Mouse (Mus musculus) heart, adult 18-20 months (tissue): ENCODE results near the gene Nsg2. TPM values are rescaled to one million over a fixed set of nuclear protein-coding genes. Genes with fewer than 3 reads are reported as not detected.

Experiments
- DNase-seq, 2 experiments: peaks; one replicate each; pipeline ENCODE4 v3.0.0; 2021 to 2022; ENCODE audit warnings: mixed read lengths in 1 of 2
- total RNA-seq, 2 experiments: library from RNA; stranded (reverse); gene quantifications; 2 replicates each; pipeline ENCODE4 v1.2.3; 2021

Gene Nsg2
- total RNA-seq, 2 experiments from 2014 or later, result 0.69 to 1.4 TPM

DNA sequence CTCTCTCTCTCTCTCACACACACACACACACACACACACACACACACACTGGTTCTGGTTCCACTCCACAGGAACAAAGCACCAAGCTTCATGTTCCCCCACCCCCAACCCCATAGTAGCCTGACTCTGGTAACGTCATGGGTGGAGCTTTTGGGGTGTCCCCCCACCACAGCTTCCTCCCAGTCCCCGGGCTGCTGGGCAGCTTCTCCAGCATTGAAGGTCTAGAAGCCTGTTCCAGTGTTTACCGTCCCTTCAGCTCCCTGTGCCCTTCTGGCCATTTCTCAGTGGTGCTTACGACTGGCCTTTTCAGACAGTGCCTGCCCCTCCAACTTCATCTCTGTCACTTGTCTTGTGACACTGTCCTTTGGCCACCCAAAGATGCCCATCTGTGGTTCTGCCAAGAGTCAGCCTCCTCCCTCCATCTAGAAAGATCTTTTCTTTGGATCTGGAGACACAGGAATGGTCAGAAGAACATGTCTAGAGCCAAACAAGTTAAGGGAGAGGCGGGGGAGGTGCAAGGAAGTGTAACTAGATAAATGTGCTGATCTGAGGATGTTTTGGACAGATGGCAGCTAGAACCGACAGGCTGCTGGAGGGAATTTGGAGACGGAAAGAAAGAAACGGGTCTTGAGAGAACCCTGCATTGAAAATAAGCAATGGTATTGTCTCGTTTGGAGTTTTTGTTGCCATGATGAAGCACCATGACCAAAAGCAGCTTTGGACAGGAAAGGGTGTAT lies 11.8 kb downstream of the Nsg2 start:
- DNase-seq, result no peak

DNA sequence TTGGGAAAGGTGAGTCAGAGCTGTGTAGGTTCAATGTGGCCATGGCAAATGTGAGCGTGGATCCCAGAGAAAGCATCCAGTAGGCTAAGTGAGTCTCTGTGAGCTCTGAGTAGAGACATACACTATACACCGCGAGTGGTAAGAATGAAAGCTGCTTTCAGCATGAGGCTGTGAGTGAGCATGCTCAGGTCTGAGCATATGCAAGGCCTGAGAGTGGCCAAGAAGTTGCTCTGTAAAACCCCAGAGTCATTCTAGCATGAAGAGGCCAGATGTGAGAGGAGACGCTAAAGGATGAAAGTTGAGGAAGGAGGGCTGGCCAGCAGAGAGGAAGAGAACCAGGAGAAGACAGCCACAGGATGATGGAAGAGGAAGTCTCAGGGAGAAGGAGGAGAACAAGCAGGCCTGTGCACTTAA lies 12.8 kb downstream of the Nsg2 start:
- no peak for DNase-seq

DNA sequence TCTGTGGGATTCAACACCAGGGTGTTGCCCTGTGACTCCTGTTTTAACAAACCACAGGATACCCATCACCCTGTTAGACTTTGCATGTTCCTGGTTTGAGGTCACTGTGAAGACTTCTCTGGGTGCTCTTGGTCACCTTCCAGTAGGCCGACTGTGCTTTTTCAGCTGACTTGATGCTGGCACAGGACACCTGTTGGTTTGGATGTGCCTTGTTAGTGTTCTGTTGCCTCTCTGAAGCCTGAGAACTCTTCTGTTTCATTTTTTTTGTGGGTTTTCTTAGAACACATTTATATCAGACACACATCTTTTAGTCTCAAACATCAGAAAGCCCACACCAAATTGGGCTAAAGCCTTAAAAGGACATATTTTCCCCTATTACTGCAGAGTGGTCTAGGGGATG lies 13.3 kb downstream of the Nsg2 start:
- no peak for DNase-seq

DNA sequence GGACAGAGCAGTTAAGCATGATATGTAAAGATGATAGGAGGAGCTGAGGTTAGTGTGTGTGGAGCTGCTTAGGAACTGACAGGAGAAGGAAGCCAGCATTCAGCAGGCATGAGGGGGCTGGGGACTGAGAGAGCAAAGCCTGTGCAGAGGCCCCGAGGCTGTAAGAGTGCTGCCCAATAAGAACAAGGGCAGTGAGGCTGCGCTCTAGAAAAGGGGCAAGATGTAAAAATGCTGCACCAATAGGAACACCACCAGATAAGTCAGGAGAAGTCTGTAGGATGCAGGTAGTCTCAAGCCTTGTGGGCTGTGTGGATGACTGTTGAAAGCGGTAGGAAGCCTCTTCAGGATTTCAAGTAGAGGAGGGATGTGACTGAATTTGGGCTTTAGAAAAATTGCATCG lies 17.9 kb downstream of the Nsg2 start:
- no peak for DNase-seq

DNA sequence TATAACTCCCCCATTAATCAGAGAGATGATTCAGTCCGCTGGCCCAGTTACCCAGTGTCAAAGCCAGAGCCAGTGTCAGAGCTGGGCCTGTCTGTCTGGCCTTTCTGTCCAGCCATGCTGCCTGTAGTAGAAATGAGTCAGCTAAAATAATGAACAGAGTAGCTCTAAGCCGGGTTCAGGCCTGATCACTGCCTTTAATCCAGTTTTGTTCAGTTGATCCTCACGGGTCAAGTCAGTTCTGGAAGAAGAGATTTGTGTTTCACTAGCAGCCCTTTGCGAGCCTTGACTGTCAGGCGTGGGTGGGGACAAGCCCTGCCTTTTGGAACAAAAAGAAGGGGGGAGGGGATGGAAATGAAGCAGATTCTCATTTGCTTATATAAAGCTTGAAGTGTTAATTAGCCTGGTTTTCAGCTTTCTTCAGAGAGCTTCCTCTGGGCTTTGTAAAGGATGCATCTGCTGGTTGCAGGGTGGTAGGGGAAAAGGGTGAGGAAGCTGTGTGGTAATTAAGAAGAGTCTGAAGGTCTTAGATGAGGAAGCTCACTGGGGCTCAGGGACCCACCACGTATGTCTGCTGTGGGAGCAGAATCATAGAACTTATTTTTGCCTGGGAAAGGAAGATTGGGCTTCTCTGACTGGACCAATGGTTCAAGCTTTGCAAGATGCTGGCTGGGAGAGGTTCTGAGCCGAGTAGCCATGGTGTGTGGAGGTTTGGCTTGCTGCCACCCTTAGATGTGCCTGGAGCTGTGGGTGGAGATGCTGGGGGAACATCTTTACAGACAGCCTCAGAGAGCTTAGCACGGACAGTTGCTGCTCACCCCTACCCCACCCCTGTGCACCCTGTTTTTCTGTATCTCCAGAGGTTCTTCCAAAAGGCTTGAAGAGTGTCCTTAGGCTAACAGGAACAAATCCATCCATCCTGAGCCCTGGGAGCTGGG lies 20.0 kb downstream of the Nsg2 start:
- DNase-seq, result peak; percentile 18 to 29

DNA sequence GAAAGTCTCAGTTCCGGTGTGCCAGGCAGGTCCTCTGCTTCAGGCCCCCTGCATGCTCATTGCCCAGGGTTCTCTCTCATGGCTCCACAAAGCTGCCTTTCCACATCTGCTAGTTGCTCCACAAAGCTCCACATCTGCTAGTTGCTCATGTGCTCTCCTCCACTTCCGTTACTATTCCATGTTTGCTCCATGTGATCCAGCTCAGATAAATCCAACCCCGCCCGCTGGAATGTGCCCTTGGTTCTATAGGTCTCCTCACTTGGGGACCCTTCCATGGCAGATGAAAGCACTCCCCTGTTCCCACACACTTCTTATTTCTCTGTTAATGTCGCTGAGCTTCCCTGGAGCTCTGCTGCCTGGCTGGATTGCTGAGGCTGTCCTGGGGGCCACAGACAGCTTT lies 26.4 kb downstream of the Nsg2 start:
- DNase-seq, result no peak

DNA sequence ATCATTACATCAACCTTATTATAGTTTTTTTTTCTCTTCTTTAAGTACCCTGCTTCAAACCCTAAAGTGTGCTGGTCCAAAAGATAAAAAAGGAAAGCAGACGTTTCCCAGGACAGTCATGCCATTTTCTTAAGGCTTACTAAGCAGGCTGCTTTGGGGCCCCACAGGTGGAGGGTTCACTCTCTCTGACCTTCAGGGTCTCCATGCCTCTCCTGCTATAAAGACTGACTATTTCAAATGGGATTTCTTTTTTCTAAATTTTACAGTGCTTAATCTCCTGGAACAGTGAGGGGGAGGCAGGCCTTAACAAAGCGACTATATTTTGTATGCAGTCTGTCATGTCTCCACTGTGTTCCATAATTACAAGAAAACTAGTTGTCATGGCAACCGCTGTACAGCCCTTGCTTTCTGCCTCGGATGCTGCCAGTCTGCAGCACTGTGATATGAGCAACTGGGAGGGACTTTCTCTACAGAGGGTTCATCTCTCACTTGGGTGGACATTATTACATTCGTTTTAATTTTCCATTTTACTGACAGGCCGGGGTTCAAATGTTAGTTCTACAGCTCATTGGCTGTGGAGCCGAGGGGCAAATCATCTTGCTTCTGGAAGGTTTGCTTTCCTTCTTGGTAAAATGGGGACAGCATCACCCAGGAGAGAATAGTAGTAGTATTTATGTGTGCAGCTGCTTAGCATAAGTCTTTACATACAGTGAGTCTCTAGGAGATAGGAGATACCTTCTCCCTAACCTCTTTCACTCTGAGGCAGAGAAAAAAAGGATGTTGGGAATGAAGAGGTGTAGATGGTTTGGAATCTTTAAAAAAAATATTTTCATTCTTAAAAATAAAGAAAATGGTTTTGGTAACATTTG lies 27.4 kb downstream of the Nsg2 start:
- DNase-seq, result no peak

DNA sequence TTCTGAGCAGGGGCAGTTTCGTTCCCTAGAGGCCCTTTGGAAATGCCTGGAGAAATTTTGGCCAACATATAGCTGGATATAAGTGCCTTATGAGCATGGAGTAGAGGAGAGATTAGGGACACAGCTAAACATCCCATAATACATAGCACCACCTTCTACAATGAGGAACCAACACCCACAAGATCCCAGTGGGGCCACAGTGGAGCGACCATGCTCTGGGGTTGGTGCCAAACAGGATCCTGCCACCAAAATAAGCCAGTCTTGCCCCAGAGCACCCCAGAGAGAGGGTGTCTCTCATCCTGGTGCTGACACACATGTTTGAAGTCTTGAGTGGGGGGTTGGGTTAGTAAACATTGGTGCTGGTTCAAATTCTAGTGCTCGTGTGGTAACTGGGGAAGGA lies 28.3 kb downstream of the Nsg2 start:
- DNase-seq, result no peak

DNA sequence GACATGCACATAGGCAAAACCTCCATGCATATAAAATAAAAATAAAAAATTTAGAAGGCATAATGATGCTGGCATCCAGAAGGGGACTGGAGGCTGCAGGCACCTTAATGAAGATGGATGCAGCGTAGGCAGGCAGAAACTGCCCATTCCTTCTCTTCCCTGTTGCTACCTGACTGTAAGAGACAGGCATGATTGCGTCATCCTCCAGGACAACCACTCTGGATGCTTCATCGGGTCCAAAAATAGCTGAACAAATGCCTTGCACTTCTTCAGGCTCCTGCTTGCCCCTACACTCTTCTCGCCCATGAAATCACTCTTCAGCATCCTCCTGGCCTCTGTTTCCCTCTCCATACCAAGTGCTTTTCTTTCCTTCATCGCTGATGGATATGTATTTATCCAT lies 29.1 kb downstream of the Nsg2 start:
- no peak for DNase-seq

DNA sequence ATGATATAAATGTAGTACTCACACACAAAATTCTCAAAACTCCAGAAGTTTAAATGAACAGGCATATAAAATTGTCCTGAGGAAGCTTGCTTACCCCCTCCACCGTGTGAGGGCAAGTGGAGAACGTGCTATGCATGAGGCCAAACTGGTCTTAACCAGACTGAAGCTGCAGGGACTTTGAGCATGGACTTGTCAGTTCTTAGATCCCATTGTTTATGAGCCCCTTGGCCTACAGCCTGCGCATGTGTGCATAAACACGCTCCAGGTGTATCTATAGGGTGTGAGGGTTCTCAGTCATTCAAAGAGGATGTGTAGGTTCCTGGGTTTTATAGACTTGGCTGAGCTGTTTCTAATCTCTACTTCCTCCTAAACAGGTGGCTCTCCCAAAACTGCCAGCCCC lies 31.1 kb downstream of the Nsg2 start:
- no peak for DNase-seq

DNA sequence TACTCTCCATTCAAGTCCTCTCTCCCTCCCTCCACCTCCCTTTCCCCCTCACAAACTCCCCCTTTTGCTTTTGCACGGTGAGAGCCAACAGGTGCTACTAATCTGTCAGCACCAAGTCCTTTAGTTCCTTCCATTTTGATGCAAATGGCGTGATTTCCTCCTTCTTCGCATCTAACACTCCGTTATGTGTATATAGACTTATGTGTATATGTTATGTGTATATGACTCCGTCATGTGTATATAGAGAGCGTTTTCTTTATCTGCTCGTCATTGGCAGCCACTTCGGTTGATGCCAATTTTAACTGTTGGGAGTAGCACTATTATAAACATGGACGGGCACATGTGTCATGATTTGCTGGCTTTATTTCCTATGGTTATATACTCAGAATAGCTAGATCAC lies 31.8 kb downstream of the Nsg2 start:
- no peak for DNase-seq

DNA sequence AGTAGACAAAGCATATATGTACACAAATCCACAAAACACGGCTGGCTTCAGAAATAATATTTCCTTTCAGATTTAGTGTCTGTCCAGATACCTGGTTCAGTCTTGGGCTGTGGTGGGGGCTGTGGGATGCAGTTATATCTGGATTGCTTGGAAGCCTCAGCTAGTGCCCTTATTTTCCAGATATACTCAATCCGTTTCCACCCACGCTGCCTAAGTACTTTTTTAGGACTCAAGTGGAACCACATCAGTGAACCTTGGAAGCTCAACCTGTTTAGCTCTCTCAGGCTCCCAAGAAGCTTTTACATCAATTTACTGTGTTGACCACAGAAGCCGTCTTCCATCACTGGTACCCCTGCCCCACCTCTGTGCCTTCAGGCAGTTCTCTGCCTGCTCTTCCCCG lies 35.6 kb downstream of the Nsg2 start:
- no peak for DNase-seq

DNA sequence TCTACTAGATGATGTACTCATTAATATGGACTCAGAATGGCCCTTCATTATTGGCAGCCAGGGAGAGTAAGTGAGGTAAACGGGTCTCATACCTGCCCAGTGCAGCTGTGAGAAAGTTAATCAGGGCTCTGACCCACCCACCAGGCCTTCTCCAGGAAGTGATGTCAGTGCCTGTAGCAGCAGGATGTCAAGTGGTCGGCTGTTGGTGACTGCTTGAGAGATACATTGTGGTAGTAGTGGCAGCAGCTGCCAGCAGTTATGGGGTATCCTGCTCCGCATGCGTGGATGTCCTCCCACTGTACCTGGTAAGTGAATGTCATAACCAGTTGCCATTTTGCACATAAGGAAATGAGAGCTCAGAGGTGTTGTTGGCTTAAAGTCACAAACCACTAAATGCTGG lies 39.4 kb downstream of the Nsg2 start:
- no peak for DNase-seq

DNA sequence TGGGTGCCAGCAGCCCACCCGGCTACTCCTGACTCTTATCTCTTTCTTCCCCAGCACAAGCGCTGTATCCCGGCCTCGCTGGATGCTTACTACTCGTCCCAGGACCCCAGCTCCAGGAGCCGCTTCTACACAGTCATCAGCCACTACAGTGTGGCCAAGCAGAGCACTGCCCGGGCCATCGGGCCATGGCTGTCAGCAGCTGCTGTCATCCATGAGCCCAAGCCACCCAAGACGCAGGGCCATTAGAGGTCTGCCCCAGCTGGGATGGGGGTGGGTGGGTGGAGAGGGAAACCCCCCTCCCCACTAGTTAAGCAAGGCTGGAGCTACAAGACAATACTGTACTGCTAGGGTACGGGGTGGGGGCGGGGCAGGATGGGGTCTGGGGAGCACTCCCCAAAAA lies 57.1 kb downstream of the Nsg2 start:
- DNase-seq, result no peak

DNA sequence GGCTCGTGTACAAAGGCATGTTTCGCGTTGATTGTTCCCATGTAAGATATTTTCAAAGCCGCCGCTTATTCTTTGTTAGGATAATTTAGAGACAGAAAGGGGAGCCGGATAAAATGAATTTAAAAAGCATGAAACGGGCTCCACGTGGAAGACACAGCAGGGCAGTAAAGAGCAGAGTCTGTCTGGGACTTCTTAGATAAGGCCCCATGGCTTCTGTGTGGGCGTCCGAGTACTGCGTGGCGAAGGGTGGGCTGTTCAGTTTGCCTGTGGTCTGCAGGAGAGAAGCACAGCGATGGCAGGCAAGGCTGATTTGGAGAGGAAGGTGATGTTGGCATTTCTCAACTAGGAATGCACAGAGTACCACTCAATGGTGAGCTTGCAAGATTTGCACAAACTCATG lies 57.6 kb downstream of the Nsg2 start:
- no peak for DNase-seq

DNA sequence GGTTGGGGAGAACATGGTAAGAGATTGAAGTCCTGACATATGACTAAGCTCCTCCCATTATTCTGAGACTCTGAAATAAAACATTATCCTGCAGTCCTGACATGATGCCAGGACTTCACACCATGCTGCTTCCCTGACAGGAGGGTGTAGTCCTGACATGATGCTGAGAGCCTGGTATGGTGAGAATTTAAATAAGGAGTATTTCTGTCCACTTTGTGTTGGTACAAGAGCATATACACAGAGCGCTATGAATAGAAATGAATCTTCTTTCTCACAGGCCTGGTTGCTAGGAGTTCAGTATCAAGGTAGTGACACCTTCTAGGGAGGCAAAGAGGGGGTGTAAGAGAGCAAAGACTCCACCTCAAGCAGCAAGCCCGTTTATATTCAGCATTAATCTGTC lies 60.8 kb downstream of the Nsg2 start:
- no peak for DNase-seq

DNA sequence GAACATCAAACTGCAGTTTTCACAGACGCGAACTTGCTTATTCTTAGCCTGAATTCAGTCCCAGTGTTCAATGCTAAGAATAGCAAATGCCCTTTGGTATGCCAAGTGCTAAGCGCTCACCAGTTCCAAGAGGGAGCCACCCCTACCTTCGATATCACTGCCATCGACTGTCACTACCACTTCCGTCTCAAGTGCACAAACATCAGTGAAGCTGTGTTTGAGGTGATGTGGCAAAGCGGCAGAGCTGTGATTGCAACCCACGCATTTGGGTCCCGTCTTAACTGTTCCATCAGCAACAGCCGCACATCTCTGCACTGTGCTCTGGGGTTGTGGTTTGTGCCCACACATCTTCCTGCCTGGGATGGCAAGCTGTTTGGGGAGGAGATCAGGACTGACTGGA lies 61.6 kb downstream of the Nsg2 start:
- DNase-seq, result peak; percentile 19 to 26

DNA sequence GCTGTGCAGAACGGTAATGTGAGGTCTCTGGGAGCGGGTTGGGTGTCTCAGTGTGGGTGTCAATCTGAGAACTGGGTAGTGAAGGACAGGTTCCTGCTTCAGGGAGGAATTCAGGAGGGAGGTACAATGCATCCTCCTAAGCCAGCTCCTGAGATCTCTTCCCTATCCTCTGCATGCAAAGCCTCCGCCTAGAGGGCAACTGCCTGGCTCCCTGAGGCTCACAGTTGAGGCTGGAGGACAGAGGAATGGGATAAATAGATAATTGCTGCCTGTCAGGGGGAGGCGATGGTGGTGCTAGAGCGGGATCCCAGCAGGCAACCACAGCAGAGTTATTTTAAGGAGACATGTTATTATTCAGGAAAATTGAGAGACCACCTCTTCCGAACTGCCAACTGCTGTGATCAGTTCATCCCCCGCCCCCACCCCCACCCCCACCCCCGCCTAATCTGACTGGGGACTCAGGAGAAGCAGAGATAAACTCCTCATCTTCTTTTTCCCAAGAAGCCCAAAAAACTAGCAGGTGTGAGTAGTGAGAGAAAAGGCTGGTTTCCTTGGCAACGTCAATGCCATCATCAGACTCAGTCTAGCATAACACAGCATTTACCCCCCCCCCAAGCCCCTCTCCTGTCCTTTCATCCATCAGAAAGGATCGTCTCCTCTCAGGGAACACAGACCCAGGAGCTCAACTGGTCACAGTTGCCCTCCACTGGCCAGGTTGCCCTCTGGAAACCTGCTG lies 63.7 kb downstream of the Nsg2 start:
- DNase-seq, result no peak

DNA sequence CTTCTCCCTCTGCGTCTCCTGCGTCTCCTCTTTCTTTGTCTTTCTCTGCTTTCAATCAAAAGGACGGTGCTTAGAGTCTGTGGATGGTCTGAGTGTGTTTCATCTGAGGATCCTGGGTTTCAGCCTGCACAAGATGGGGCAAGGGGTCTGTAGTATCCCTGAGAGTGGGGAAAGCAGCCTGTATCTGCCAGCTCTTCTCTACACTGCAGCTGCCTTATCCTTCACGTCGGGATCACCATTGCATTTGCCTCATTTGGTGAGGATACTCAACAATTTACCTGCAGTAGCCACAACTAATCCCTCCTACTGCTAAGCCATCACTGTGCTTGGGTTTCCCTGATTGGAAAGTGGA lies 64.2 kb downstream of the Nsg2 start:
- DNase-seq, result no peak

DNA sequence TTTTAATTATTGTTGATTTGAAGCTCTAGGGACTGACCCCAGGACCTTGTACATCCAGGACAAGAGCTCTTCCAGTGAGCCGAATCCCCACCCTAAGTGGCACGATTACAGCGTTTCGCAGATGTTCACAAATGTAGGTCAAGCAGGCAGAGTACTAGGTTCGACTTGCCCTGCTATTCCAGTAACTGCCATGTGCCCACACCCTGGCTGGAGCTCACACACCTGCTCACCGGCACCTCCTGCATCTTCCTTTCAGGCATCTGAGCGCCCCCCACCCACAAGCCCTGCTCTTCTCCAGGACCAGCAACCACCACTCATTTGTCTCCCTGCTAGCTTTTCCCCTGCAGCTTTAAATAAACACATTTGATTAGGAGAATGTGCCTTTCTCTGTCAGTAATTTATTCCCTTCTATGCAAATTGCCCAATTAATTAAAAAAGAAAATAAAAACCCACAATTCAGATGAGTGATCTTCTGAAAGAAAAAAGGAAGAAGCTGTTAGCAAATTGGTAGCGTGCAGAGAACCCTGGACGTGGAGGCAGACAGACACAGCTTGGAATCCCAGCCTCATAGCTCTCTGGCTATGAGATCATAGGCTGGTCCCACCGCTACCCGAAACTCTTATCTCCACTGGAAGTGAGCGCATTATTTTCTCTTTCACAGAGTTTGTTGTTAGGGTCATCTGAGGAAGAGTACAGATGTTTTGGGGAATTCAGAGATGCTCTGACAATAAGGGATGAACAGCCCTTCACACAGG lies 68.7 kb downstream of the Nsg2 start:
- no peak for DNase-seq

DNA sequence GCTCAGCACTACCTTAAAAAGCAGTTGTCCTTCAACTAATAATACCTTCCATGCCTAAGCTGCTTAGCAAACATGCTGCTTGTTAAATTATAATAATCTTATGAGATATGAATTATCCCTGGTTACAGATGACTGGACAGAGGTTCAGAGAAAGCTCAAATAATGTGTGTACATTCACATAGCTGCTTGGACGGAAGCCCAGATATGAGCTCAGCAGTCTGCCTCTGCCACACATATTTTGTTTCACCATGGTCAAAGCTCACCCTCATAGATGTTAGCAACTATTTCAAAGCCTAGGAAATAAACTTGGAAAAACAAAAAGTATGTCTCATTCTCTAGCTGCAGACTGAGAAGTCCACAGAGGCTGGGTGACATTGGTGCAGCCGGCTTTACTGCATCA lies 74.9 kb downstream of the Nsg2 start:
- no peak for DNase-seq
